Mouse (Mus musculus): ENCODE results near the gene Hmg20a. TPM values are rescaled to one million over a fixed set of nuclear protein-coding genes. Genes with fewer than 3 reads are reported as not detected.

Gene Hmg20a
- polyA plus RNA-seq, 1 experiment from 2014 or later: 36.2 TPM

DNA sequence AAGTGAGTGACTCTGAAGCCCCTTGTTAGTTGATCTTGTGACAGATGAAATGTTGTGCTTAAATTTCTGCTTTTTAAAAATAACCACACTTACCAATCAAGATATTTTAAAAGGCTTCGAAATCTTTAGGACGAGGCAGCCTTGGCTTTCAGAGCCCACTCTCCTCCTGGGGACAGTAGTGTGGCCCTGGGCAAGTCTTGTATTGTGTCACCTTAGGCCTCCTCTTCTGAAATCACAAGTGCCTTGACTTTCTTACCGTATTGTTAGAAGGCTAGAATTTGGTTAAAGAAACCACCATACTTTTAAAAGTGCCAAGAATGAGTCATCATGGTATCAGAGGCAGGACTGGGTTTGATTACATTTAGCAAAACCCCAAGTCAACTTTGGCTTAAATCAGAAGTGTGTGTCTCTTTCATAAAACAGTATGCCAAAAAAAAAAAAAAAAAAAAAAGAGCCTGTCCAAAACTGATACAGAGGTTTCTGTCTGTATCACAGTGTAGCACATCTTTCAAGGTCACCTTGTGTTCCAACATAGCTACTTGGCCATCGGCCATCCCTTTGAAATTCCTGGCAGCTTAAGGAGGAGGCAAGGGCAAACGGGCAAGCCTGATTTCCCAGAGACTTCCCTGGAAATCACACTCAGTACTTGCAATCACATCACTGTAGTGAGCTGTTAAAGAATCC is 78.9 kb downstream of the Hmg20a start:
- DNase-seq (ENCODE audit: low spot score) (peak; percentile 46), ATAC-seq (replicated peaks; ENCODE audit: low FRiP score, low read depth) (no peak)
- H3K4me3 ChIP-seq (replicated peaks; ENCODE audit: low read depth, low read length): no peak overlapping the region
- no peaks in the 10 kb centered on the region for H3K9me3 ChIP-seq (replicated peaks; ENCODE audit: low read length)
- WGBS: 65% methylated on average over 5 of the region's 5 CpGs
- peaks cover 38% of the 10 kb centered on the region for H3K4me1 ChIP-seq (replicated peaks; ENCODE audit: insufficient read depth, low read length)
- H3K9ac ChIP-seq (ENCODE audit: low read depth, low read length): no peak overlapping the region
- peak overlapping the region; percentile 8 for H3K27ac ChIP-seq
- H3K4me2 ChIP-seq (ENCODE audit: low read length): no peak overlapping the region
- peaks cover 11% of the 10 kb centered on the region; the same call in 1 of the 2 replicates for H3K36me3 ChIP-seq (ENCODE audit: insufficient read depth, low read length)
- no peaks in the 10 kb centered on the region for H3K27me3 ChIP-seq (ENCODE audit: insufficient read depth, low read length)
- TF ChIP-seq CTCF (IDR thresholded peaks at IDR 0.05; ENCODE audit: low read depth): no peak

DNA sequence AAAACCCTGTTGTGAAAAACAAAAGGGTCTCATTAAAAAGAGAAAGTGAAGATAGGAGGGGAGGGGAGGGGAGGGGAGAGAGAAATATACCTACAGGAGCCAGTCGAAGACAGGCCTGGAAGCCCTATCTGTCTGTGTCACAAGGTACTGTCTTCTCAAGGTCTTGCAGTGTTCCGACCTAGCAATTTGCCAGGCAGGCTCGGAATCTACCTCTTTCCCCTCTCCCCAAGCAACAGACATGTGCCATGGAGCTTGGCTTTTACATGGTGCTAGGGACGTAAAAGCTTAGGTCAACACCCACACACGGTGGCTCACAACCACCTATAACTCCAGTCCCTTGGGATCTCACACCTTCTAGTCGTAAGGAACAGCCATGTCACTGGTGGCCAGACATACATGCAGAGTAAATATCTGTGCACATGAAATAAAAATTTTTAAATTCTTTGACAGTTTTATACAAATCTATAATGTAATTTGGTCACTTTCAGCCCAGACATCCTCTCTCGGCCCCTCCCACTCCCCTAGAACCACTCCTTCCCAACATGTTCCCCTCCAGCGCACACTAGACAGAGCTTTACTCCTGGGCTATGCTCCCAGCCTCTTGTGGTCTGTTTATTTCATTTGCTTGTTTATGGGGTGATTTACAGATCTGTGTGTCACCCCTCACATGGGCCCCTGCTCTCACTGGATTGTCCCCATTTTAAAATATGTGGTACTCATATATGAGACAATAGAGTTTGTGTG is 81.1 kb downstream of the Hmg20a start:
- peak; percentile 62; the same call in 1 of the 2 replicates for ATAC-seq (replicated peaks; ENCODE audit: low FRiP score, low read depth)
- Histone ChIP-seq H3K9me3 (replicated peaks; ENCODE audit: low read length) (no peaks in the 10 kb centered on the region), H3K4me3 (replicated peaks; ENCODE audit: low read depth, low read length) (no peak overlapping the region), H3K4me2 (ENCODE audit: low read length) (no peak overlapping the region), H3K27me3 (ENCODE audit: insufficient read depth, low read length) (no peaks in the 10 kb centered on the region), H3K36me3 (ENCODE audit: insufficient read depth, low read length) (peaks cover 8% of the 10 kb centered on the region; the same call in 1 of the 2 replicates), H3K4me1 (replicated peaks; ENCODE audit: insufficient read depth, low read length) (peaks cover 54% of the 10 kb centered on the region), H3K27ac (0 out of 2 replicates have a peak overlapping the region, but pooled peaks have one; percentile 19), H3K9ac (ENCODE audit: low read depth, low read length) (no peak overlapping the region)
- WGBS: 66% methylated on average over 8 of the region's 8 CpGs
- DNase-seq (ENCODE audit: low spot score): peak; percentile 67
- TF ChIP-seq CTCF (IDR thresholded peaks at IDR 0.05; ENCODE audit: low read depth): no peak

DNA sequence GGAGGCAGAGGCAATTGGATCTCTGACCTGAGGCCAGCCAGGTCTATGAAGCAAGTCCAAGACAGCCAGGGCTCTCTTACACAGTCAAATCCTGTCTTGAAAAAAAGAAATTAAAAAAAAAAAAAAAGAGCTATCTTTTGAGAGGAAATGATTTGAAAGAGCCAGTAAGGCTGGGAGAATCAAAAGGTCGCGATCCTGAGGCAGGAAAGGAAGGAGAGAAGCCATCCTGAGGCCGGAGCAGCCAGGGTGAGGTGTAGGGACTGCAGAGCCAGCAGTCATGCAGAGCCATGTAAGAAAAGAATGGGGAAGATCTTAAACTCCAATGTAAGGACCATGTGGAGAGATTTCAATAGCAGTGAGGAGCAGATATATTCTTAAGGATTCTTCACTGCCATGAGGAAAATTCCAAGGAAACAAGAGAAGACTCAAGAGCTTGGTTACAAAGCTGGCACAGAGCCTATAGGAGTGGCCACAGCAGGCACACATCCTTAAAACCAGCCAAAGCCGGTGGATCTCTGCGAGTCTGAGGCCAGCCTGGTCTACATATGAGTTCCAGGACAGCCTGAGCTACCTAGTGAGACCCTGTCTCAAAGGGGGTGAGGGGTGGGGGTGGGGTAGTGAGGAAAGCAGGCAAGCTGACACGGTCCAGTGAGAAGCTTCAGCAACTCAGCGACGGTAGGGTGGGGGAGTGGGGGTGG is 82.6 kb downstream of the Hmg20a start:
- no peak overlapping the region; the same call in 1 of the 2 replicates for H3K4me2 ChIP-seq (ENCODE audit: low read length)
- DNase-seq (ENCODE audit: low spot score) (peak; percentile 46), ATAC-seq (replicated peaks; ENCODE audit: low FRiP score, low read depth) (no peak)
- WGBS: 50% methylated on average over 8 of the region's 8 CpGs
- H3K4me1 ChIP-seq (replicated peaks; ENCODE audit: insufficient read depth, low read length): peaks cover 57% of the 10 kb centered on the region
- TF ChIP-seq CTCF (IDR thresholded peaks at IDR 0.05; ENCODE audit: low read depth): no peak
- H3K9me3 ChIP-seq (replicated peaks; ENCODE audit: low read length): no peaks in the 10 kb centered on the region
- H3K36me3 ChIP-seq (ENCODE audit: insufficient read depth, low read length): no peaks in the 10 kb centered on the region
- H3K9ac ChIP-seq (ENCODE audit: low read depth, low read length): no peak overlapping the region
- no peaks in the 10 kb centered on the region for H3K27me3 ChIP-seq (ENCODE audit: insufficient read depth, low read length)
- H3K27ac ChIP-seq: peak overlapping the region; percentile 80
- no peak overlapping the region for H3K4me3 ChIP-seq (replicated peaks; ENCODE audit: low read depth, low read length)

DNA sequence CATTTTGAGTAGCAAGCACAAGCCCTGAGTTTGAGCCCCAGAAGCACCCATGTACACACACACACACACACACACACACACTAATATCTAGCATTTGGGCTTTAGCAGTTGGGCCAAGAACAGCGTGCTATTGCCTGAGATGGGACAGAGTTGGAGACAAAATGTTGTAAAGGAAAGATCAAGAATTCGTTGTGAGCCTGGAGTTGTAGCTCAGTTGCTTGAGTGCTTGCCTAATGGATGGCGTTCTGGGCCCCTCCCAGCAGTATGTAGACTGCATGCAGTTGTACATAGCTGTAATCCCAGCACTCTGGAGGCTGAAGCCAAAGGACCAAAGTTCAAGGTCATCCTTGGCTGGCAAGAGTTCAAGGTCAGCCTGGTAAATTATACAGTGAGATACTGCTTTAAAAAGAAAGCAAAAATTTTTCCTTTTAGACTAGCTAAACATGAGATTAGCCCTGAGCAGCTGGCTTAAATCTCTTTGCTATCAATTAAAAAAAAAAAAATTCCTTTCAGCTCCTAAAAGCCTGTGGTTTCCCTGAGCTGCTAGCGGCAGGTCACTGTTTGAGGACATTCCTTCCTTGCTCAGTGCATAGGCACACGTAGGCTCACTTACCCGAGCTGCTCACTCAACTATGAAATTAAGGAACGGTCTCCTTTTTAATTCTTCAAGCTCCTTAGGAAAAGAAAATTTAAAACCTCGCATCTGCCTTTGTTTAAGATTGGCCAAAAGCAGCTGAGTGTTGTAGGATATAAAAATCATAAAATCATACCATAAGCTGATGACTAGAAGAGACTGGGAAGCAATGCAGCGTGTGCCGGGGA is 83.5 kb downstream of the Hmg20a start:
- H3K27me3 ChIP-seq (ENCODE audit: insufficient read depth, low read length): no peaks in the 10 kb centered on the region
- peaks cover 60% of the 10 kb centered on the region for H3K4me1 ChIP-seq (replicated peaks; ENCODE audit: insufficient read depth, low read length)
- H3K4me2 ChIP-seq (ENCODE audit: low read length): peak overlapping the region; percentile 30
- H3K4me3 ChIP-seq (replicated peaks; ENCODE audit: low read depth, low read length): no peak overlapping the region
- peak; percentile 80 for DNase-seq (ENCODE audit: low spot score)
- no peak for TF ChIP-seq CTCF (IDR thresholded peaks at IDR 0.05; ENCODE audit: low read depth)
- no peak overlapping the region for H3K9ac ChIP-seq (ENCODE audit: low read depth, low read length)
- ATAC-seq (replicated peaks; ENCODE audit: low FRiP score, low read depth): no peak
- no peaks in the 10 kb centered on the region for H3K36me3 ChIP-seq (ENCODE audit: insufficient read depth, low read length)
- no peaks in the 10 kb centered on the region for H3K9me3 ChIP-seq (replicated peaks; ENCODE audit: low read length)
- H3K27ac ChIP-seq: peak overlapping the region; percentile 80
- WGBS: 17% methylated on average over 10 of the region's 10 CpGs

DNA sequence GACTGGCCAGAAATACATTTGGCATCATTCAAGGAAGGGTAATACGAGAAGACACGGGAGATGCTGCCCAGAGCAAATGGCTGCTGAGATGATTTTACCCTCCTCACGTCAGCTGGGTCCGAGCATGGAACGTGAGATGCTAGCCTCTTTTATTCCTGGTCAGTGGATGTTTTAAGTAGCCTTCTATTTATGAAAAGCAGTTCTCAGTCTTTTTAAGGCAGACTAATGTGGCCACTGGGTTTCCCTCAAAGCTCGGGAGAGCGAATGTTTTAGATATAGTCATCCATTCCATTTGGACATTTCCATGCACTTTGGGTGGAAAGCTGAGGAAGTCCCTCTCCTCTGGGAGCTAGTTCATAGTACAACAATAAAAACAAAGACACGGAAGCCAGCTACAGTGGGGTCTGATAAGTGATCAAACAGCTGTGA is 84.1 kb downstream of the Hmg20a start:
- ATAC-seq (replicated peaks; ENCODE audit: low FRiP score, low read depth) (no peak), DNase-seq (ENCODE audit: low spot score) (peak; percentile 37)
- WGBS: 12% methylated on average over 8 of the region's 8 CpGs
- no peak overlapping the region for H3K9ac ChIP-seq (ENCODE audit: low read depth, low read length)
- no peak overlapping the region for H3K4me3 ChIP-seq (replicated peaks; ENCODE audit: low read depth, low read length)
- no peaks in the 10 kb centered on the region for H3K9me3 ChIP-seq (replicated peaks; ENCODE audit: low read length)
- H3K27me3 ChIP-seq (ENCODE audit: insufficient read depth, low read length): no peaks in the 10 kb centered on the region
- no peak for TF ChIP-seq CTCF (IDR thresholded peaks at IDR 0.05; ENCODE audit: low read depth)
- no peaks in the 10 kb centered on the region for H3K36me3 ChIP-seq (ENCODE audit: insufficient read depth, low read length)
- H3K4me1 ChIP-seq (replicated peaks; ENCODE audit: insufficient read depth, low read length): peaks cover 54% of the 10 kb centered on the region
- H3K4me2 ChIP-seq (ENCODE audit: low read length): peak overlapping the region; percentile 30
- peak overlapping the region; percentile 80 for H3K27ac ChIP-seq
